Mouse (Mus musculus) lung, postnatal 14 days (tissue): Measurements from ENCODE around the gene Armc2.
A peak's percentile ranks its signal among the peaks of the same experiment; 100 is the strongest.

Experiments used
- DNase-seq: peaks from one replicate; pipeline ENCODE4 v3.0.0; 2021

Armc2 gene

DNA sequence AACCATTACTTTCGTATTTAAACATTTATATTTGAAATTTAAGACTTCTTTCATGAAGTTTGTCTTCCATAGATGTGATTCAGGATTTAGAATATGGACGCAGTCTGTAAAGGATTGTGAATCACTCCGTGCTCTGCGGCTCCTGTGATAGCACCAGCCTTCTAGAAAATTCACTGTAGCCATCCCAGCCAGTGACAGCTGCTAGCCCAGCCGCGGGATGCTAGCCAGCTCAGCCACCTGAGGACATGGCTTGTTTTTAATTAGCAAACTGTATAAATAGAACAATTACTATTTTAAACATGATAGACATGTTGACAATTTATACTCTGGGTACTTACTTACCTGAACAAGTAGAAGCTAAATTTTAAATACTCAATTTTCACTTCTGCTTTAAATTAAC is 116.4 kb downstream of the Armc2 start:
- no peak for DNase-seq

DNA sequence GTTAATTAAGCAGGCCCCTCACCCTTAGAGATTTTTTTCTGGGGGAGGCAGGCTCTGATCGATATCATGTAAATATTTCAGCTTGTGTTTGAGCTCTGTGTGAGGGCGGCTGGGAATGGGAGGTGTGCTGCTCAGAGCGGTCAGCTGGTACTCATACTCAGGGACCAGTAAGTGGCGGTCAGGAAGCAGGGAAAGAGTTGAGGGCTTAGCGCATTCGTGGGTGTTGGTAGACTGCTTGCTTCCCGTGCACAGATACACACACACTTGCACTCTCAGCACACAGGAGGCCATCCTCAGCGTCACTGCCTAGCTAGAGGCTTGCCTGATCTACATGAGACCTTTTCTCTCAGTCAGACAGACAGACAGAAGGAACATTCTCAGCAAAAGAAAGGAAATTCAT is 116.8 kb downstream of the Armc2 start:
- DNase-seq = no peak

DNA sequence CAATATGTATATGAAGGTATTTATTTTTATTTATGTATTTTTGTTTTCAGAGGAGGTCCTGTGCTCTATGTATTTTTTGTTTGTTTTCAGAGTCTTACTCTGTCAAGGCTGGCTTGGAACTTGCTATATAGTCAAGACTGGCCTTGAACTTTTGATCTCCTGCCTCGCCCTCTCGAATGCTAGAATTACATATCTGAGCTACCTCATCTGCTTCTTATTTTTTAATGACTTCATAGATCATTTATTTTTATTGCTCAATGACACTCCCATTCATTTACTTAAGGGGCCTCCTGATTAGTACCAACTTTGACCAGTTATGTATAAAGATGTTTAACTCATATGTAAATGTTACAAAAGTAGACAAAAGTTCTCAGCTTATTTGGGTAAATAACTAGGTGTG is 121.4 kb downstream of the Armc2 start:
- no peak for DNase-seq

DNA sequence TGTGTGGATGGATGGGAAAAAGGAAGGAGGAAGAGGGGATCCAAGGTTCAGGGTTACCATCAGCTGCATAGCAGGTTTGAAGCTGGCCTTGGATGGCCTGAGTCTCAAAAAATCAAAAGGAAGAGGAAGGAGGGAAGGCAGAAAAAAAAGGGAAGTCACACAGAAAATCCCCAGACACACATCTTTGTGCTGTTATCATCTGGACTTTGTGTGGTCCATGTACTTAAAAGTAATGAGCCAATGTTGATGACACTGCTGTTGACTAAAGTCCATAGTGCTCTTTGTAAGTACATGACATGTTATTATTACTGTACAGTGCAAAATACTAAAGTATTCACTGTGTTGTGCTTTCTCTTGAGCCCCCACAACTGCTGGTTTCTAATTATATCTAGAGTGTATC is 121.8 kb downstream of the Armc2 start:
- no peak for DNase-seq

DNA sequence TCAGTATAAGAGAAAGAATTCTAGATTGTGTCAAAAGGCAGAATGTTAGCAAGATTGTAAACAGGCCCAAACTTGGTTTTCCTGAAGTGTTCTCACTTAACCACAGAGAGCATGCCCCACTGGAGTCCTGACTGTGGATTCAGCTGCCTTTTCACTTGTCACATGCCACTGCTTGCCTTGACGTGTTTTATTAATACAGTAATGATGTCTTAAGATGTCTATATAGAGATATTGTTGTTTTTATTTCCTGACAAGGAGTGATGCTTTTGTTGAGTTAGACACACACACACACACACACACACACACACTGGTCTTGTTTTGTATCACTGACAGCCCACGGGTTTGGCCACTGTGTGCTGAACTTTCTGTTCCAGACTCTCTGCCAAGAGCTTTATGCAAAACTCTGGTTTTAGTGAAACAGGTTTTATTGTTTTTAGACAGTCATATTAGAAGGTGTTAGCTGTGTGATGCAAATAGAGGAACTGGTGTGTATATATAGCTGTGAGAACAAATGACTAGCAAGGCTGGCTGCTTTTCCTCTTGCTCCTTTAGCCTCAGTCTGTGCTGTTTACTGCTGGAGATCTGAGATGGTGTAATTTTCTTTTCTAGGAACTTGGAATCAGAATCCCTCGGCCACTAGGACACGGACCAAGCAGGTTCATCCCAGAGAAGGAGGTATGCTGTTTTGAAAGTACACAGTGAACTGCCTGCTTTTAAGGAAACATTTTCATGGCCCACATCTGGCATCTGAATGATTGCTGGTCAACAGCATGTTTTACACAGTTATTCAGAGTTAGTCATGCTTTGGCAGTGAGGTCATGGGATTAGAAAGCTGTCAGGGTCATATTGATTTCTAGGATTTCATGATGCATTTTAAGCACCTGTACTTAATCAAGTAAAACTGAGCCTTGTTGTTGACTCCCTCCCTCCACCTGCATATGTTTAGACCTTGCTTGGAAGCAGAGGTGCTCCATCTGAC is 124.5 kb downstream of the Armc2 start:
- DNase-seq = peak; percentile 59

DNA sequence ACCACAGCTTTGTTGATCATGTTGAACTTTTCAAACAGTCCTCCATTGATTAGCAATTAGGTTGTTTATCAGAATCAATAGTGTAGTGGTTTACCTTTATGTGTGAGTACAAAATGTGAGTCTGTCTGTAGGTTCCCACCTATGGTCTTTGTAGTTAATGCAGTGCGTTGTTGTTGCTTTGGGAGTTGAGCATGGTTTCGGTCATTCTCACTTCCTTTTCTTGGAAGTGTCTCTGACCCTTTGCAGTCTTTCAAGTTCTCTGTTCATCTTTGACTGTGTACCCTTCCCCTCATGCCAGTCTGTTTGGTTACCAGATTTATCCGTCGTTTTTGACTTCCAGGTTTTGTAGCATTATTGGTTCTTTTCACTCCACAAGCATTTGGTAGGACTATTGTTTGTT is 126.9 kb downstream of the Armc2 start:
- DNase-seq = no peak

DNA sequence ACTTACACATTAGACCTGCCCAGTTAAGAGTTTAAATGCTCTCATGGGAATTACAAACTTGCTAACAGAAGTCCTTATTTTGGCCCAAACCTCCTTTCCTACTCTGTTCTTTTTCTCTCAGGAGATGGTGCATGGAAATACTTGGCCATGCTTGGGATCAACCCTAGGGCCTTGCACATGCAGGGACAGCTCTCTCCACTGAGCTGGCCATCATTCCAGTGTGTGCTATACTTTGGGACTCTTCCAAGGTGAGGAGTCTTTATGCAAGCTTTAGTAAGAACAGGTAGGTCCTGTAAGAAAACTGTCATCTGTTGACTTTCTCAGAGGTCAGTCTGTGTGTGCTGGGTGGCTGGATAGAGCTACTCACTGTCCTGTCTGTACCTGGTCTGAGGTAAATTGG is 127.7 kb downstream of the Armc2 start:
- no peak for DNase-seq

DNA sequence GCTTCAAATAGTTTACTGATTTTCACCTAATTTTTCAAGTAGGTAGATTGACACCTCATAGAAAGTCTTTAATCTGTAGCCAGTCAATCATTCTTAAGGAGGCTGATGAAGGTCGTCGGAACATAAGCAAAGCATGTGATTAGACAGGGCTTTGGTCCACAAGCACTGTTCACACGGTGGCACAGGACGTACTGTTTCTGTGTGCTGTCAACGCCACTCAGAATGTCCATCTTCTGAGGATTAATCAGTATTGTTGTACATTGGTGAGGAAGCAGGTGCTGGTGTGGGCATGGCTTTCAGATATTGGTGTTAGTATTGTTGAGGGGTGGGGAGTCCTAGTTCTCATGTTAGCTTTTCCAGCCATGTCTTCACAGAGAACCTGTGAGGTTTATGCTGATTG is 128.7 kb downstream of the Armc2 start:
- no peak for DNase-seq

DNA sequence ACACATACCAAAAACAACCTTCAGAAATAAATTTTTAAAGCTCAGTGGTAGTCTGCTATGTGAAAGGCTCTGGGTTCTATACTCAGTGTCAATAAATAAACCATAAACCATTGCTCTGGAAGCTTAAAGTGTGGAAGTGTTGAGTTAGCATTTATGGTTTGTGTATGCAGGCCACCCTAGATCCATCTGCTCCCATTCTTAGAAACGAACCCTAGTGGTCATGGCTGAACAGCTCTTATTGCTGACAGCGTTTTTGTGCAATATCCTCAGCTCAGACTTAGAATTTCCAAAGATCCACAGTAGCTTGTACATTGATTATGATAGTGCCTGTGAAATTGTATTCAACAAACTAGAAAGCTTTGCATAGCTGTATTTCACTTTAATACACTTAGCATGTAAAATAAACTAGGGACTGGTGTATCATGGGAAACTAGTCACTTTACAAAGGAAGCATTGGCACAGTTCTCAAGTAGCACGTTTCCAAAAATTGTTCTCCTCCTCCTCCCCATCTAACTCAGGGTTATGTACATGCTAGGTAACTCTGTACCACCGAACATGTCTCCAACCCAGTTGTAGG is 129.8 kb downstream of the Armc2 start:
- DNase-seq = peak; percentile 19

DNA sequence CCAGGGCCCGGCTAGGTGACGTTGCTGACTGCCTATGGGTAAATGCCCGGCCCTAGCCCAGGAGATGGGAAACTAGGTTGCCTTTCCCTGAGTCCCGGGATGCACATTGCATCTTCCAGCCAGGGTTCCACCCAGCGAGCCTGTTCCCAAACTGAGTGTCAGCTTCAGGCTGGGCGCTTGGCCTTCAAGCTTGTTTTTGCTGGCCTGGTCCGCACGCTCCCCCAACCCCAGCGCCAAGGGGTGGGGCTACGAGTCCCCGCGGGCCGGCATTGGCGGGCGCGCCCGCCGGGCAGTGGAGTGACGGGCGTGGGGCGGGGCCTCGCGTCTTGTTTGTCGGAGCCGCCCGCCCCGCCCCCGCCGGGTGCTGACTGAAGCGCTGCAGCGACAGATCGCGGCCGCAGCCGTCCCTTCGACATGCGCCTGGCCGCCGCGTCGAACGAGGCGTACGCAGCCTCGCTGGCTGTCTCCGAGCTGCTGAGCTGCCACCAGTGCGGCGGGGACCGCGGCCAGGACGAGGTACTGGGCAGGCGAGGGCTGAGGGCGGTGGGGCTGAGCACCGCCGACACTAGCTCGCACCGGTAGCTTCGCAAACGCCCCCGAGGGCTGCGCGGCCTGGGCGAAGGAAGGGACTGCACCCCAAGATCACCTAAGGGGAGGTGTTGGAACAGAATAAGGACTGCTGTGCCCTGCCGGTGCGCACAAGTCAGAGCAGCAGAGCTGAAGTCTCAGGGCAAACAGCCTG is 131.0 kb downstream of the Armc2 start:
- peak; percentile 97 for DNase-seq

DNA sequence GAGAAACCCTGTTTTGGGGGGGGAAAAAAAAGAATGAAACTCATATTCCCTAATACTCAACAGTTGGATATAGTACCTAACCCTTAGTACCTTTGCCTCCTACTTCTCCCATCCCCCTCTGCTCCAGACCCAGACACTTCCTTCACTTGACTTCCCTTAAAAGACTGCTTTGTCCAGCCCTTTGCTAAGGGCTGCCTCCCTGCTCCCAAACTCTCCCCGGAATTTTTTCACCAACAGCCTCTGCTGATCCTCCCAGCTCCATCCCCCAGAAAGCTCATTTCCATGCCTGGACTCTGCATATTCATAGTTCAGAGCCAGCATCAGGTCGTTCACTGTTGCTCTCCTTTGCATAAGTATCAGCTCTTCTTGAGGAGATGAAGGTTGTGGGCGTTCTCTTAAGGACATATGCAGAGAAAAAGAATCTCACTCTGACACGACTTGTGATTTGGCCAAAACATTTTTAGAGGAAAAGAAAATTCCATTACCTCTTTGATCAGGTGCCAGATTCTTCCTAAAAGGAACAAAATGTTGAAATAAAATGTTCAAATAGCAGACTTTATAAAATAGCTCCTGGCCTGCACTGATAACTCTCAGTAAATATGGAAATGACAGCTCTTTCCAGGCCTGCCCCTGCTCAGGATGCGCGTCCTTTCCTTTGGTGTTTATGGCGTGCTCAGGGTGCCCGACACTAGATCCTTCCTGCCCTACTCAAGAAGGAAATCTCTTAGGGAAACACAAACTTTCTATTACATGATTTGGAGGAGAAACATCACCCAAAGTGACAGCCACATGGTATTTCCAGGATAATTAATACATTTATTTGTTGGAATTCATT is 134.3 kb downstream of the Armc2 start:
- DNase-seq = peak; percentile 36

DNA sequence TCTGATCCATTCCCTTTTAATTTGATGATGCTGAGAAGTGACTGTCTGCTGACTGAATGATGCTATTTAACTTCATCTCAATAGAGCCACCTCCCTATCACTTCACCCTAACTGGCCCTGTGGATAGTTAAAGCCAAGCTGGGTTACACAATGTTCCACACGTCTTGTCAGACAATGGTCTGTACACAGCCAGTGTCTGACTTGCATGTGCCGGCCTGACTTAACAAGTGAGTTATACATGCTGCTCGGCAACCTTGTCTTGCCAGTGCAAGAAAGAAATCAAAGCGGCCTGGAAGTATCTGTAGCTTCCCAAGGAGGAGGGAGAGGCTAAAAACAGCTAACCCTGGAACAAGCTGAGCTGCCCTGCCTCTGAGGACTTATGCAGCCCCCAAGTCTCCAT is 136.8 kb downstream of the Armc2 start:
- DNase-seq = no peak

DNA sequence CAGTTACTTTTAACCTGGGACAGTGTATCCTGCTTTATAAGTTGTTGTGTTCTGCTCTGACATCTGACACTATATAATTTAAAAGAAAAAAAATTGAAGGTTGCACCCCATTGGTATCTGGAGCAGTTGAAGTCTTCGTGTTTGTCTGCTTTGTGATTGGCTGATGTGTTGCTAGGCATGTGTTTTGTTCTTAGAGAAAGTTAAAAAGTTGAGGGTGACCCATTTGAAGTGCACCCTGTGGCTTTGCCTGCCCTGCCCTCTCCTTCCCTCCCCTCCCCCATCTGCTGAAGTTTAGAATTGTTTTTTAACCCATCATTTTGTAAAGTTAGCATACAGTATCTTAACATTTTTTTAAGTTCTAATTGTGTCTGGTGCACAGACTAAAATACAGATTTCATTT is 137.5 kb downstream of the Armc2 start:
- no peak for DNase-seq

DNA sequence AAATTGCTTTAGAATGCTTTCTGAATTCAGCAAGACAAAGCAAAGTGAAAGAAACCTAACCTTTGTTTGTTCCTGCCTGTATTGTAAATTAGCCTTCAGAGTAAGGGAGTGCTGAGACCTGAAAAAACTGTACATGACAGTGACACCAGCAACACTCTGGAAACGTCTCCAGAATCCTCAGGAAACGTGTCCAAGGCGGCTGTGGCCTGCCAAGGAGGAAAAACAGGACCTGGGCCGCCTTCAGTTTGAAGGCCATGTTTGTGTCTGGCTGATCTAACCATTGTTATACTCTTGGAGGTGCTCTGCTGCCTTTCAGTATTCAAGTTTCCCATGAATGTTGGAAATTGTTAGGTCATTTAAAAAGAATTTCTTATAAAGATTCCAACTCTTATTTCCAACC is 138.0 kb downstream of the Armc2 start:
- DNase-seq = peak; percentile 20

DNA sequence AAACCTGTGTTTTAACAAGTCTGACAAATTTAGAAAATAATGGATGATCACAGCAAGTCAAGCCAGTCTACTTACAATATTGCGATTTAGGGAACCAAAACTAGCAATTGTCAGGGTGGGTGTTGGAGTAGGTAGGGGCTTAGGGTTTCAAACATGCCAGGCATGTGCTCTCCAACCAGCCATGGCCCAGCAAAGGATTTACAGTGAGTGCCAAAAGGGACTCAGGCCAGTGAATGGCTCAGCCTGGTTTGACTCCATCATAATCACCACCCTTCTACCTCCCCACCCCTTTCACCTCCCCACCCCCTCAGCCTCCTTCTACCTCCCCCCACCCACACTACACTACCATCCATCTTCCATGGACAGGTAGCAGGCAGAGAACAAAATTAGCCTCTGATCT is 138.6 kb downstream of the Armc2 start:
- DNase-seq = no peak

DNA sequence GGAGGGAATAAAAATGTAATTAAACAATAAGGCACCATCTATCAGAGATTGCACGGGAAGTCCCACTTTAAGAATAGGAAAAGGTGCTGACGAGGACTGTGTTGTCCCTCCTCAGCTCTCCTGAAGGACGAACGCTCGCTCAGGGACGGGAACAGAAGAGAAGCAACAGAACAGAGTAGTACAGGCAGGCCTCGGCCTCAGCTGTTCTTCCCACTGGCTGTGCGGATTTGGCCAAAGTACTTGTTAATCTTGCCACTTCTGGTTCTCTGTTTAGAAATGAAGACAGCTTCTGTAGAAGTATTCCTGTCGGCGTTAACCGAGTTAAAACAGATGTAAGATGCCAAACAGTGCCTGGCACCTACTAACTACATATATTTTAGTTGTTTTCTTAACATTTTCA is 139.9 kb downstream of the Armc2 start:
- no peak for DNase-seq

DNA sequence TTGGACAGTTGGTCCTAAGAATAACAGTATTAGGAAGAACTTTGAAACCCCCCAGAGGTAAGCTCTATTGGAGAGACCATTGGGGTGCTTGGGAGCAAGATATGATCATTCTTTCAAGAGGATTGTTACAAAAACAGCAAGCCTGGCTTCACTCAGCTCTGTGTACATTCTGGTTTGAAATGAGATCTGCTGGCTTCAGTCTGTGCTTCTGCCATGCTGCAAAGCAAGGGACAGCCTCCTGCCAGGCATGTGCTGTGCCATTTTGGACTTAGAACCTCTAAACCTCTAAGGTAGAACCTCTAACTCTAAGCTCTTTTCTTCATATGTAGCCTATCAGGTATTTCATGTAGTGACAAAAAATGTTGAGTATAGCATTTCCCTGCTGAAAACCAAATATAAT is 142.6 kb downstream of the Armc2 start:
- DNase-seq = no peak

DNA sequence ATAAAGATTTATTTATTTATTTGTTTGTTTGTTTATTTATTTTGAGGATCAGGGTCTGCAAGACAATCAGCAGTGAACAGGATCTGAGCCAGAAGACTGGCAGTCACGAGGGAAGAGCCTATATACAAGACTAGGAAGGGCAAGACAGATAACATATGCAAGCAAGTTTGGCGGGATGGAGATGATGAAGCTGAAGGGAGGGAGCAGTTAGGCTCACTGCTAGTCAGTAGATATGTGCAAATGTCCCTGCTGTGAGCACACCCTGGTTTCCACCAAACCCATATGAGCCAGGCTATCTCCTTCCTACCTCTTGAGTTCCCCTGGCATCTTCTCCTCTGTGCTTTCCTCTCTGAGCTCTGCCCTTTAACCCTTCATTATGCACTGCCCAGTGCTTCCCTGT is 146.7 kb downstream of the Armc2 start:
- no peak for DNase-seq

DNA sequence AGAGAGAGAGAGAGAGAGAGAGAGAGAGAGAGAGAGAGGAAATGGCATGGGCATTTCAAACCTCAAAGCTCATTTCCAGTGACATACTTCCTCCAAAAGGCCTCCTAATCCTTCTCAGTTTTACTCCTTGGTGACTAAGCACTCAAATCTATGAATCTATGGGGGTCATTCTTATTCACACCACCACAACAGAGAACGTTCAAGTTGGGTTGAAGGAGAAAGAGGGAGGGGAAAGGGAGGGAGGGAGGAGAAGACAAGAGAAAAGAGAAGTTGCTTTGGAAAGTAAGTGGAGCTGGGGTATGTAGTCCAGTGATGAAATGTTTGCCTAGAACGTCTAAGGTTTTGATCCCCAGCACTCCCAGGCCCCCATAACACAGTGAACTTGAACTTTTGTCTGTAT is 148.1 kb downstream of the Armc2 start:
- DNase-seq = no peak

DNA sequence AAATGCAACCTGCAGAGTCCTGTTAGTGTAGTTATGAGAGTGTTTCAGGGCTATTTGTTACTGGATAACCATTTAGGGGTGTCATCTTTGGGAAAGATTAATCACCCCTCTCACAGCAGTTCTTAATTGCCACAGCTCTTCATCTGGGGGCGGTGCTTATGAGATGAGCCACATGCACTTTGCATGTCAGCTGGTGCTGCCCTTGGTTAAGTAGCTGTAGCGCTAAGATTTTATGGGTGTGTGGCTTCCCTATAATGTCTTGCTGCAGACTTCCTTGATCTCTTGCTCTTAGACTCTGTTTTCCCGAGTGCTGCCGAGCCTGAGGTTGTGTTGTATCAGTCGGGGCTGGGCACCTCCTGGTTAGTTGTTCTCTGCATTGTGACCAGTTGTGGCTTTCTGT is 150.3 kb downstream of the Armc2 start:
- DNase-seq = no peak

DNA sequence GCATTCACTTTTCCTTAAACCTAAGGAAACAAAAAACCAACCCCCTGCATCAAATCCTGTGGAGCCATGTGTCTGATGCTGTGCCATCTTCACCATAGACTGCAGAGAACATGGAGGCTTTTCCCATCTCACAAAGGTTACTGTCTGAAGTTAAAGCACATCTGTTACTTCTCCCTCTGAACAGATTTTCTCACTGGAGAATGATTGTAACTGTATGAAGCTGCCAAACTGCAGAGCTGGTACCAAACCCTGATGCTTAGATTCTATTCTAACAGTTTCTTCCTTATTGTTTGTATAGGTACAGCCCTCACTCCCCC is 151.4 kb downstream of the Armc2 start:
- DNase-seq = no peak

DNA sequence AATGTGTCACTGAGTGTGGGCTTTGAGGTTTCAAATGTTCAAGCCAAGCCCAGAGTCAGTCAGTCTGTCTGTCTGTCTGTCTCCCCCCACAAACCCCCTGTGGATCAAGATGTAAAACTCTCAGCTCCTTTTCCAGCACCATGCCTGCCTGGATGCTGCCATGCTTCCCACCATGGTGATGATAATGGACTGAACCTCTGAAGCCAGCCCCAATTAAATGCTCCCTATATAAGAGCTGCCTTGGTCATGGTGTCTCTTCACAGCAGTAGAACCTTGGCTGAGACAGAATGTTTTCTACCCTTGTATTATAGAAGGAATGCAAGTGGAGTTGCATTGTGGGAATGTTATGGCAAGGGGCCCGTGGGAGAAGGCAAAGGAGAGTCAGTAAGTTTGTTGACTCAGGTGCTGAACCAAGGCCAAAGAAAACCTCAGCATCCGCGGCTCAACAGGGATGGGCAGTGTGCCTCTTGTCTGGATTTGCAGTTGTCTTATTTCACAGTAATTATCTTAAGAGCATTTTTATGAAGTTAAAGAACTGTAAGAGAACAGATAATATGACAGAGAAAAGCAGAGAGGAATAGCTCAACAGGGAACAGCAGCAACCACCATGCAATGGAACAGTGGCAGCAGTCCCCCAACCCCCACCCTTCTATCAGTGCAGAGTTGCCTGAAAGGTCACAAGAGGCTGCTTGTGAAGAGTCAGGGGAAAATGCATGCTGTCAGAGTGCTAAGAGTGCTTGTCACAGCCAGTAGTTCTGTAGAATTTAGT is 152.0 kb downstream of the Armc2 start:
- DNase-seq = no peak
